Mouse (Mus musculus) embryonic facial prominence, embryonic 14.5 days (tissue): ENCODE measurements around the gene Sall1. TPM values are rescaled to one million over a fixed set of nuclear protein-coding genes. Genes with fewer than 3 reads are reported as not detected.

ENCODE experiments used
- ATAC-seq: fragments of 200-750 bp; cut with Nextera tagmentation; 2 replicates; pipeline ENCODE4 v1.8.0; 2017; ENCODE audit warnings: low read depth, moderate number of reproducible peaks, moderate TSS enrichment
- DNase-seq: peaks from one replicate; pipeline ENCODE4 v3.0.0-alpha.2; 2015; ENCODE audit warnings: low spot score
- H3K27ac ChIP-seq: fragments of 300-500 bp; sonication (generic); replicated peaks from 2 replicates; pipeline ENCODE4 v1.5.1; 2014; ENCODE audit warnings: low read depth, mild to moderate bottlenecking, low read length, moderate library complexity
- H3K27me3 ChIP-seq: fragments of 300-500 bp; sonication (generic); replicated peaks from 2 replicates; pipeline ENCODE4 v1.6.1; 2014; ENCODE audit warnings: low read length; ENCODE audit not compliant: control insufficient read depth, insufficient read depth
- H3K36me3 ChIP-seq: fragments of 300-500 bp; sonication (generic); 2 replicates; pipeline ENCODE4 v1.6.1; 2014; ENCODE audit warnings: low read length, mixed read lengths; ENCODE audit not compliant: control insufficient read depth, insufficient read depth
- H3K4me1 ChIP-seq: fragments of 300-500 bp; sonication (generic); 2 replicates; pipeline ENCODE4 v1.6.1; 2014; ENCODE audit warnings: antibody characterized with exemption, low read length; ENCODE audit not compliant: control insufficient read depth, insufficient read depth
- H3K4me2 ChIP-seq: fragments of 300-500 bp; sonication (generic); 2 replicates; pipeline ENCODE4 v1.6.1; 2014; ENCODE audit warnings: low read depth, mild to moderate bottlenecking, low read length, moderate library complexity, mixed read lengths
- H3K4me3 ChIP-seq: fragments of 300-500 bp; sonication (generic); 2 replicates; pipeline ENCODE4 v1.5.1; 2014; ENCODE audit warnings: low read depth, mild to moderate bottlenecking, low read length
- H3K9ac ChIP-seq: fragments of 300-500 bp; sonication (generic); 2 replicates; pipeline ENCODE4 v1.6.1; 2014; ENCODE audit warnings: low read depth, mild to moderate bottlenecking, low read length, moderate library complexity, mixed read lengths
- H3K9me3 ChIP-seq: fragments of 300-500 bp; sonication (generic); 2 replicates; pipeline ENCODE4 v1.6.1; 2016; ENCODE audit warnings: low read length; ENCODE audit not compliant: control insufficient read depth
- WGBS: fragments of 180-500 bp; shearing (Covaris S2); extraction: QIAGEN DNeasy Blood & Tissue Kit; methylation state at CpG from one replicate; pipeline ENCODE4 v1.1.7; 2014; 5-methylcytosine and 5-hydroxymethylcytosine counted together
- polyA plus RNA-seq: library from polyadenylated mRNA; unstranded; fragments of >200 nt; fragmentation: Nextera tagmentation; extraction: Ambion mirVana; gene quantifications from 2 replicates; pipeline ENCODE4 v1.2.1, GENCODE M21; 2014

Sall1 gene
- polyA plus RNA-seq, 1 experiment from 2014 or later, result 1.3 TPM

DNA sequence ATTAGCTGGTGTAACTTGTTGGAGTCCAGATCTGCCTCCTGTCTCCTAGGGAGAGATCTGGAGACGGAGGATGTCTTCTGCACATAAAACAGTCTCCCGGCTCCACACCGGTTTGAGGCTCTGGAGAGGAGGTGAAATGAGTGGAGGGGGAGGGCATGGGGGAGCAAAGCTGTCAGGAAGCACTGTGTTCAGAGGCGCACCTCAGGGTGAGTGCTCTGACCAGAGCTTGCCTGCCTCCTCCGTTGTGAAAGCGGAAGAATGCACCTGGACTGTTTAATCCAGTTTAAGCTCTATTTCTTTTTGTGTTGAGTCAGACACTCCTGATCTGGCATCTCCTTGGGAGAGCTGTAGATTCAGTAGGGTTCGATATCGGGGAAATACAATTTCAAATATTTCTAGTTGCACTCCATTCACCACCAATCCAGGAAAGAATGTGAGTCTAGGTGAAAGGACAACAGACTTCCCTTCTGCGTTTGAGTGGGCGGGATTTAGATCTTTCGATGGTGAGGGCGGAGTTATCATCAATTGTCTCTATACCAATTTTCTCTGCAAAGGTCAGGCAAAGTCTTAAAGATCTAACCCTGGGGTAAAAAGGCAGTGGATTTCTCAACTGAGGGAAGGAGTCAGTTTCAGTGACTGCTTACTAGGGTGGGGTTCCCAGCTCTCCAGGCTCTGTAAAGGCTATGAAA lies 31.8 kb downstream of the Sall1 start:
- 26% methylated on average over 12 of the region's 12 CpGs for WGBS
- H3K4me3 ChIP-seq, result no peak overlapping the region
- no peak overlapping the region for H3K27ac ChIP-seq
- ATAC-seq (no peak; the same call in 1 of the 2 replicates), DNase-seq (no peak)
- H3K27me3 ChIP-seq, result peaks cover 17% of the 10 kb centered on the region
- H3K9ac ChIP-seq, result no peak overlapping the region
- H3K4me1 ChIP-seq, result no peaks in the 10 kb centered on the region
- H3K4me2 ChIP-seq, result no peak overlapping the region; the same call in 1 of the 2 replicates
- H3K9me3 ChIP-seq, result no peaks in the 10 kb centered on the region
- H3K36me3 ChIP-seq, result no peaks in the 10 kb centered on the region

- Histone ChIP-seq H3K27ac (no peak overlapping the region), H3K4me1 (no peaks in the 10 kb centered on the region), H3K4me2 (no peak overlapping the region), H3K9me3 (no peaks in the 10 kb centered on the region), H3K4me3 (no peak overlapping the region), H3K36me3 (no peaks in the 10 kb centered on the region), H3K9ac (no peak overlapping the region), H3K27me3 (peaks cover 44% of the 10 kb centered on the region)
- ATAC-seq, result no peak
- no peak for DNase-seq
- WGBS, result 23% methylated on average over 3 of the region's 7 CpGs
Observed at GRCm38 (mm10) chr8:89008784-89009183, 35.2 kb downstream of the Sall1 start.

DNA sequence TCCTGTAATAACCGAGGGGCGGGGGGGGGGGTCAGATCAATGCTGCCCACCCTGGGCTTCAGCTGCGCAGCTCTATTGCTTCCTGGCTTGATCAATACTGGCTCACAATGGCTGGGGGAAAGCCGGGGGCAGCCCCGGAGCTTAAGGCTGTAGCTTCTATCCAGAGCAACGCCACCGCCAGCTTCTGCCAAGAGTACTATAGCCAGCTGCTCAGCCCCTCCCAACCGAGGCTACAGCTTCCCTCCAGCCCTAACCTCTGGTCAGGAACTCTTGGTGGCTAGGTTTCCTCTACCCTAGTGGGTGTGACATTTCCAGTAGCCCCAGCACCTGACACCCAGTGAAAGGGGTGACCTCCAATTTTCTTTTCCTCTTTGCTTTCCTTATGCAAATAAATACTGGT lies 36.8 kb downstream of the Sall1 start:
- H3K36me3 ChIP-seq, result no peaks in the 10 kb centered on the region
- H3K27me3 ChIP-seq, result peaks cover 51% of the 10 kb centered on the region
- 0 out of 2 replicates have a peak, but pooled peaks have one; percentile 41 for ATAC-seq
- H3K9me3 ChIP-seq, result no peaks in the 10 kb centered on the region
- no peak overlapping the region for H3K27ac ChIP-seq
- WGBS, result 6% methylated on average over 8 of the region's 8 CpGs
- H3K9ac ChIP-seq, result no peak overlapping the region
- H3K4me2 ChIP-seq, result peak overlapping the region; percentile 64
- H3K4me1 ChIP-seq, result no peaks in the 10 kb centered on the region
- DNase-seq, result peak; percentile 48
- H3K4me3 ChIP-seq, result no peak overlapping the region

DNA sequence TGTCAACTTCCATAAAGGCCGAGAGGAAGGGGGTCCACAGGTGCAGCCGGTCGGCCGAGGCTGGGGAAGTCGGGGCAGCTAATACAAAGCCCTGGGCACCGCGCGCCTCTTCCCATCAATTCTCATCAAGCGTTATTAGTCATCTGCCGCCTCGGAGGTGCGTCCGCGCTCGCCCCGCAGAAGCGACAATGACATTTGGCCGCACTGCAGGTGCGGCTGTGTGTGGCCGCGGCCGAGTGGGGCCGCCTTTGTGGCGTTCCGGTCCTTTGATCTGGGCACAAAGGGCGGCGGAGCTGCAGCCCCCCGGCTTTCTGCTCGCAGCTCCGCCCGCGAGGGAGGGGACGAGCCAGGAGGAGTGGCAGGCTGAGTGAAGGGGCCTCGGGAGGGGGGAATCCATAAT lies 37.5 kb downstream of the Sall1 start:
- H3K4me3 ChIP-seq, result peak overlapping the region; percentile 39
- H3K9me3 ChIP-seq, result no peaks in the 10 kb centered on the region
- peaks cover 51% of the 10 kb centered on the region for H3K27me3 ChIP-seq
- H3K4me1 ChIP-seq, result no peaks in the 10 kb centered on the region
- peak overlapping the region; percentile 25 for H3K9ac ChIP-seq
- under 1% methylated on average over 34 of the region's 34 CpGs for WGBS
- H3K27ac ChIP-seq, result no peak overlapping the region
- H3K36me3 ChIP-seq, result no peaks in the 10 kb centered on the region
- ATAC-seq, result no peak
- H3K4me2 ChIP-seq, result peak overlapping the region; percentile 64
- no peak for DNase-seq

DNA sequence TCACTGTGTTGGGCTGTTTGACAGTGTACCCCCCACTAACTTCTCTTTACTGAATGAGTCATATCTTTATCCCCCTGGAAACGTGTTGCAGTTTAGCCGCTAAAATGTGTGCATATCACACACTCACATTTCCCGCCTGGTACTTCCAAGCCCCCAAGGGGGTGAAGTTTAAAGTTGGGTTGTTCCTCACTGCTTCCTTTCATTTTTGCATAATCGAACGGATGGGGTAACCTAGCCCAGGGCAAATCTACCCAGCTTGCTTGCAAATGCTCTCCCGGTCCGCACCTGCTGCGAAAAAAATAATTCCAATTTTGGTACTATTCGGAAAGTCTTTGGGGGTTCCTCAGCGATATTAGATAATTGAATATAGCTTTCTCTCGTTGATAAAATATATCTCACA lies 38.2 kb downstream of the Sall1 start:
- no peak for ATAC-seq

GRCm38 (mm10) chr8:89004041-89004440 lies 39.9 kb downstream of the Sall1 start:
- ATAC-seq, result no peak
- Histone ChIP-seq H3K9ac (no peak overlapping the region), H3K4me2 (no peak overlapping the region), H3K36me3 (no peaks in the 10 kb centered on the region), H3K9me3 (no peaks in the 10 kb centered on the region), H3K27ac (no peak overlapping the region), H3K4me3 (no peak overlapping the region), H3K4me1 (no peaks in the 10 kb centered on the region), H3K27me3 (peaks cover 51% of the 10 kb centered on the region)
- 25% methylated on average over 2 of the region's 2 CpGs for WGBS
- DNase-seq, result no peak

More for the DNA sequence above, 38.2 kb downstream of the Sall1 start:
- H3K27ac ChIP-seq, result no peak overlapping the region
- no peak overlapping the region for H3K9ac ChIP-seq
- peak overlapping the region; percentile 64 for H3K4me2 ChIP-seq
- WGBS, result 34% methylated on average over 11 of the region's 11 CpGs
- no peaks in the 10 kb centered on the region for H3K9me3 ChIP-seq
- H3K4me3 ChIP-seq, result peak overlapping the region; percentile 39
- peaks cover 51% of the 10 kb centered on the region for H3K27me3 ChIP-seq
- no peaks in the 10 kb centered on the region for H3K4me1 ChIP-seq
- DNase-seq, result no peak
- H3K36me3 ChIP-seq, result no peaks in the 10 kb centered on the region

- H3K9me3 ChIP-seq, result no peaks in the 10 kb centered on the region
- H3K4me2 ChIP-seq, result no peak overlapping the region
- ATAC-seq (no peak; the same call in 1 of the 2 replicates), DNase-seq (no peak)
- peaks cover 47% of the 10 kb centered on the region for H3K27me3 ChIP-seq
- H3K4me3 ChIP-seq, result no peak overlapping the region
- no peaks in the 10 kb centered on the region for H3K36me3 ChIP-seq
- no peak overlapping the region for H3K27ac ChIP-seq
- WGBS, result 25% methylated on average over 8 of the region's 8 CpGs
- no peak overlapping the region for H3K9ac ChIP-seq
- H3K4me1 ChIP-seq, result no peaks in the 10 kb centered on the region
Observed at GRCm38 (mm10) chr8:89003336-89003896, 40.5 kb downstream of the Sall1 start.

DNA sequence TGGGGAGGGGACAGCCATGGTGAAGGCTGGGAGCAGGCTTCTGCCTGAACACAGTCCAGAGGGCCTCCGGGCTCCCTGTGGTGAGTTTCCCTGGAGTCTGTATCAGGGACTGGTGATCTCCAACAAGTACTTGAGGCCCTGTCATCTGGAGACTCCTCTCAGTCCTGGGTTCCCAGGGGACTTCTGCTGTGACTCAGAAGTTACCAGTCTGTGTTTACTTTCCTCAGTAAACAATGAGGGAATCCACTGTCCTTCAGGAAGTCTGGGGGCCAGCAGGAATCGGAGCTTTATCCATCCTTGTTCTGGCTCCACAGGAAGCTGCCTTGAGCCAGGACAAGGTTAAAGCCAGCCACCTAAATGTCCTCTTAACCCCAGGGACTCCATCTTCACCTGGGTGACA lies 41.8 kb downstream of the Sall1 start:
- Histone ChIP-seq H3K4me2 (no peak overlapping the region), H3K9ac (no peak overlapping the region), H3K27ac (no peak overlapping the region), H3K9me3 (no peaks in the 10 kb centered on the region), H3K27me3 (peaks cover 34% of the 10 kb centered on the region), H3K4me1 (no peaks in the 10 kb centered on the region), H3K36me3 (no peaks in the 10 kb centered on the region), H3K4me3 (no peak overlapping the region)
- no peak for DNase-seq
- WGBS, result 60% methylated on average over 2 of the region's 2 CpGs
- ATAC-seq, result no peak

DNA sequence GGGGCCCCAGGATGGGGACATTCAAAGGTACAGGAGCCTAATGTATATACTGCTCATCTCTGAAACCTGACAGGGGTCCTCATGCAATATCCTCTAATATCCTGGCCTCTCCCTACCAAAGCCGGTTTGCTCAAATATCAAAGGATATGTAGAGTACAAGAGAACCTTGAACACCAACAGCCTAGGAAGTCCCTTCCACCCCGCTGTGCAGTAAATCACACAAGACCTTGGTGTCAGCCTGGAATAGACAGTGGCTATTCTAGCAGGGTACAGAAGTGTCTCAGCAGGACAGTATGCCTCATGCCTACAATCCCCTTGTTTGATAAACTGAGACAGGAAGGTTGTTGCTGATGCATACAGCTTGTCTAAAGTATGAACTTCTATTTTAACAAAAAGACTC lies 46.7 kb downstream of the Sall1 start:
- ATAC-seq (no peak), DNase-seq (no peak)
- no peaks in the 10 kb centered on the region for H3K27me3 ChIP-seq
- H3K9ac ChIP-seq, result no peak overlapping the region
- no peak overlapping the region for H3K4me3 ChIP-seq
- no peaks in the 10 kb centered on the region for H3K36me3 ChIP-seq
- H3K9me3 ChIP-seq, result no peaks in the 10 kb centered on the region
- H3K4me1 ChIP-seq, result no peaks in the 10 kb centered on the region
- WGBS, result 90% methylated on average over 2 of the region's 2 CpGs
- no peak overlapping the region for H3K4me2 ChIP-seq
- H3K27ac ChIP-seq, result no peak overlapping the region
